Mouse (Mus musculus): Measurements from ENCODE around the gene Aldh6a1.
A peak's percentile ranks its signal among the peaks of the same experiment; 100 is the strongest.

Gene Aldh6a1

DNA sequence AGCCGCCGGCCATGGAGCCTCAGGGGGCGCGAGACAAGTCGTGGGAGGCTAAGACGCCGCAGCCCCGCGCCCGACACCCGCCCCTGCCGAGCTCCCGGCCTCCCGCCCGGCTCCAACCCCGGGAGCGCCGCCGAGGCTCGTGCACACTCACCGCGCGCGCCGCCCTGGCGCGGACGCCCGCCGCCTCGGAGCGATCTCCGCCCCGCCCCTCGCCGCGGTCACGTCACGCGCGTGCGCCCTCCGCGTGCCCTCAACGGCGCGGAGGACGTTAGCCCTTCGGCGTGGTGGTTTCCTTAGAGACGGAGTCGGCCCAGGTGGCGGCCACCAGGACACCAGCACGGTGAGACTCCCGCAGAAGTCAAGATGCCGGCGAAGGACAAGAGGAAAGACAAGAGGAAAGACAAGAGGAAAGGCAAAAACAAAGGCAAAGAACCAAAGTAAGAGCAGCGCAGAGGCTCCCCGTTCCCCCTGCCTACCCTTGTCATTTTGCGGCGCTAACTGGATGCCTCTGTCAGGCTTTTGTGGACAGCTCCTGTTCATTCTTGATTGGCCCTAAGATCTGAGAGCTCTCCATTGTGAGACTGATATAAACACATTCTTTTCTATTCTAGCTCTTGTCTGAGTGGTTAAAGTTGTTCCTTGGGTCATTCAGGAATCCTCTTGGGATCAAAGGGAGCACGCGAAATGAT is 41.8 kb downstream of the Aldh6a1 start, which contains the start of the genes Entpd5 and Bbof1:
Entpd5 (minus strand) TSS at position 211 of the 689 bp plus-strand sequence.
Bbof1 (plus strand) TSS at position 253 of the 689 bp plus-strand sequence.
- DNase-seq (ENCODE audit: low read depth) = peak; percentile 68

DNA sequence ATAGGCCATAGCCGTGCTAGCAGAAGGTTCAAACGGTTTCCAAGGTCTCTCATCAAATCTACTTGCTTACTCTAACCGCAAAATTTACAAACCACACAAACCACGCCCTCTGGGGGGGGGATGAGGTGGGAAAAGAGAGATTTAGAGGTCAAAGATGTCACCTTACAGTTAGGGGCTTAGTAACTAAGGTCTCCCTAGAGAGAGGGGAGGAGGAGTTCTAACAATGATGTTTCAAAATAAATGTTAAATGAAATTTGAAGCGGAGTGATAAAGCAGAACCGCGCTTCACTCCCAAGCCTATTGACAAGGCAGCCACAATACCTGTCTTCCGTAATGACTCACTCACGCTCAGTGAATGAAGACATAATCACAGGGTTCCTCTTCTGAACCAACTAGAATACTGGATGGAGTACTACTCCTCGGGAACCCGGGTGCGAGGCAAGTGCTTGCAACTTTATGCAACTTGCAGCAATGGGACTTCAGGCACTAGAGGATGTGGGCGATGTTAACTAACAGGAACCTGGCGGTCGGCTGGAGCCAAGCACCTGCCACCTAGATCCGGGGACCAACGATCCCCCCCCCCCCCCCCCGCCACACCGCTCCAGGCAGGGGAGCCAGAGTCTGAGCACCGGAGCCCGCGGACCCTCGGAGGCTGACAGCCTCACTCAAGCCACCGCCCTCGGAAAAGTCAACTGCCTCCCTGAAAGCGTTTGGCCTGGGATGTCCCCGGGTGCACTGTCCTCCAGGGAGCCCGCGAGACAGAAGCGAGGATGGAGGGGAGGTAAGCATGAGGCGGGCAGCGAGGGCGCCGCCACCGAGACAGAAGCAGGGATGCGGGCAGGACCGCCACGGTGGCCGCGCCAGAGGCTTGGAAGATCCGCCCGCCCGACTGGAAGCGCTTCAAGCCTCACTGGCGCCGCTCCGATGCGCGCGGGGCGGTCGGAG is 42.7 kb downstream of the Aldh6a1 start:
- DNase-seq (ENCODE audit: low read depth) = peak; percentile 60

DNA sequence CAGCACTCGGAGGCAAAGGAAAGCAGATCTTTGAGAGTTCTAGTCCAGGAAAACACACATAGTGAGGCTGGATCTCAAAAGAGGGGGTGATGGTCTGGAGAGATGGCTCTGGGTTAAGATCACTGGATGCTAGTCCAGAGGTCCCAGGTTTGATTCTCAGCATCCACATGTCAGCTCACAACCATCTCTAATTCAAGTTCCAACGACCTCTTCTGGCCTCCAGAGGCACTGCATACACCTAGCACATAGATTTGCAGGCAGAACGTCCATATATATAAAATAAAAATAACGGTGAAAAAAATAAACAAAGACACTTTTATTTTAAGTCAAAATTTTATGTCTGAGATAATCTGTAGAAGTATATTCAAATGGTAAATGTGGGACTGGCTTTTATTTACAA is 43.5 kb downstream of the Aldh6a1 start:
- DNase-seq (ENCODE audit: low read depth) = no peak

DNA sequence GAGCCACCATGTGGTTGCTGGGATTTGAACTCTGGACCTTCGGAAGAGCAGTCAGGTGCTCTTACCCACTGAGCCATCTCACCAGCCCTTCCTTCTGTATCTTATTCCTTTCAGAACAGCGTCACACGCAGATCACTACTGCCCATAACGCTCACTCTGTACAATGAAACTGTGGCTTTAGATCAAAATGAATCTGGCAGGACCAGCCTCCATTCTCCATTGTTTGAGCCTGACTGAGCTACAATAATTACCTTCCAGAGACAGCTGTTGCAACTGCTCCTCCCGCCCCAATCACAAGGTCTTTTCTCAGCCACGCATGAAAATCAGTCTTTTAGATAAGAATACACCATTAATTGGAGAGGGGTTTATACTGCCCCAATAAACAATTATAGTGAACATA is 46.3 kb downstream of the Aldh6a1 start:
- no peak for DNase-seq (ENCODE audit: low read depth)

DNA sequence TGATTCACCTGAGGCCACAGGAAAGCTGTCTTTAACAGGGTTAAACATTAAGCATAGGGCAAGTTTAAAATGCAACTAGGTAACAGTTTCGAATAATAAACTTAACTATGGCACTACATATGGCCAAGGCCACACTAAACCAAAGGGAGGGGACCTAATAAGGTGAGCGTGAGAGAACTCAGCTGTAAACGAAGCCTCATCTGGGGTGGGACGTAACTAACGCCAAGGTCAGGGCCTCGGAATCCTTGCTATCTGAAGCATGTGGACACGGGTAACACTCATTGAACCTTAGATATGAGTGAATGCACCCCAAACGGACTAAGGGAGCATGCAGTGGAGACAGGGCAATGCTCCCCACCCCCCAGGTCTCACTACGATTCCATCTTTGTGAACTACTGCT is 47.9 kb downstream of the Aldh6a1 start:
- no peak for DNase-seq (ENCODE audit: low read depth)

DNA sequence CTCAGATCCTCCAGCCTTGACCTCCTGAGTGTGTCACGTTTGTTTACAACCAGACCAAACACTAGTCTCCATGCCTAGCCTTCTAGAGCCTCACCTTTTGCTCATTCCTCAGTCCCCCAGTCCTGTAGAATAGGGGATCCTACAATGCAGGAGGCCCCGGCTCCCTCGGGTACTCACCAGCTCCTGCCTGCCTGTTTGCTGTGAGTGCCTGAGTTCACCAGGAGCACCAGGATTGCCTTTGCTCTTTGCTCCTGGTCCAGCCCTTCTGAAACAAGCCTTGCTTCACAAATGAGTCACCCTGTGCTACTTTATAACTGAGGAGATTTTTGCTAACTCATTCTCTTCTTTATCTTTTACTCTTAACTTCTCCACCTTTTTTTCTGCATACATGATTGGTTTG is 50.2 kb downstream of the Aldh6a1 start:
- DNase-seq (ENCODE audit: low read depth) = no peak

DNA sequence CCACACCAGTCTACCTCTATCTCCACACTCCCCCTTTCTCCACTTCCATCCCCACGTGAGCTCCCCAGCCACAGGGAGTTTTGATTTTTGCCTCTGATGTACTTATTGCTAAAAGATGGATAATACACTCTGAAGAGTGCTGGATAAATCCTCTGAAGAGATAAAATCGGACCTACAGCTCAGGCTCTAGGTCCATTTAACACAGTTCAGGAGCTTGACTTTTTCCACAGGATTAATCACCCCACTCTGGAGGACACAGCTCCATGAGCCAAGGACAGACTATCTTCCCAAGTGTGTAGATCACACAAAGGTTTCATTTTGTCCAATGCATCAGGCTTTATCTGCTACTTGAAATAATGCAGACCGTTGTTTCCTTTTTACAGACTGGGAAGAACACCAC is 50.7 kb downstream of the Aldh6a1 start:
- no peak for DNase-seq (ENCODE audit: low read depth)

DNA sequence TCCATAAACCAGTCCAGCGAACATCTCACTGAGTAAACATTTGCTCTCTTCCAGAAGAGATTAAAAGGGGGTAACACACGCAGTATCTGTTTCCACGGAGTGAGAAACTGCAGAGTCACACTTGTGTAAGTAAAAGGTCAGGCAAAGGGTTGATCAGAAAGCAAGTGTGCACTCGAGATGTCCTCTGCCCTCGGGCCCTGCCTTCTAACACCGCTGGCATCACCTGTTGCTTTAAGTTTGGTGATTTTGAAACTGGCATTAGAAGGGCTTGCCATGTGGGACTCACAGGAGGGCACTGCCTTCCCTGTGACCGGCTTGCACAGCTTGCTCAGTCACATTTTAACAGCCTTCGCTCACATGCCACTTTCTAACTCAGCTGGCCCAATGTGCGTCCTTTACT is 51.1 kb downstream of the Aldh6a1 start:
- no peak for DNase-seq (ENCODE audit: low read depth)

DNA sequence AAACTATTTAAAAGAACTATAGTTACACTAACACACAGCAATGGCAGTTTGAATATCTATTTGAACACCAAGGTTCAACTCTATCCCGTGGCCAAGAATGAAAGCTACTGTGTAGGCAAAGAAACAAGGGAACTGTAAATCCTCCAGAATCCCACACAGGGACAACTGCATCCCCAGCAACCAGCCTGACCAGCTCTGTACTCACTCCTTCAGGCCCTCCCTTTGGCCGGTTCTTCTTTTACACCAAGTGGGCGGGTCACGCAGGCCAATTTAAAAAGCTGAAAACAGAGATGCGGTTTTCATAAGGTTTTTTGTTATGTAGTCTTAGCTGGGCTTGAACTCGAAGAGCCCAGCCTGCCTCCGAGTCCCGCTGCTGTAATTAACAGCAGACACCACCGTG is 51.7 kb downstream of the Aldh6a1 start:
- no peak for DNase-seq (ENCODE audit: low read depth)

DNA sequence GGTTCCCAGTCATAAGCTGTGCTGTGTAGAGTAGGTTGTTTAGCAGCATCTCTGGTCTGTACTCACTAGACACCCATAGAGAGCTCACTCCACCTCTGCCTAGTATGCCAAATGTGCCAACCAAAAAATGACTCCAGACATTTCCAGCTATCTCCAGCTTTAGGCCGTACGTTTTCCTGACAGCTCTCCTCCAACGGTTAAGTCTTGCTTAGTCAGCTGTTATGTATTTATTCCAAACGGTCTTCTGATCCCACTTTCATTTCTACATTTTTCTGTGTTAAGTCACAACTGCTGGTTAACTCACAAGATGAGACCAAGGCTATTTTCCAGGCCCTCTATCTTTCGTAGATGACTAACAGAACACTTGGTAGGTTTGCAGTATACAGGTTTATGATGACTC is 52.2 kb downstream of the Aldh6a1 start:
- DNase-seq (ENCODE audit: low read depth) = no peak

DNA sequence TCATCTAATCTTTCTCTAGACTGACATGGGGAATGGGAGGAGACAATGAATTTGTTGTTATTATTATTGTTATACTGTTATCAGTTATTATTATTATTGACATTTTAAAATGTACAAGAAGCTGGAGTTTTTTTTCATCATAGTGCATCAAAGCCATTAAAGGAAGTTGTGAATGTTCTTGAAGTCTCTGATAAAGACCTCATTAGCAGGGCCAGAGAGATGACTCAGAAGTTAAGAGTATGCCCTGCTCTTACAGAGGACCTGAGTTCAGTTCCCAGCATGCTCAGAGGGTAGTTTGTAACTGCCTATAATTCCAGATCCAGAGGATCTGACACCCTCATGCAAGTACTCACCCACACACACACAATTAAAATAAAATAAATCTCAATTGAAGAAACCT is 53.1 kb downstream of the Aldh6a1 start:
- DNase-seq (ENCODE audit: low read depth) = no peak

DNA sequence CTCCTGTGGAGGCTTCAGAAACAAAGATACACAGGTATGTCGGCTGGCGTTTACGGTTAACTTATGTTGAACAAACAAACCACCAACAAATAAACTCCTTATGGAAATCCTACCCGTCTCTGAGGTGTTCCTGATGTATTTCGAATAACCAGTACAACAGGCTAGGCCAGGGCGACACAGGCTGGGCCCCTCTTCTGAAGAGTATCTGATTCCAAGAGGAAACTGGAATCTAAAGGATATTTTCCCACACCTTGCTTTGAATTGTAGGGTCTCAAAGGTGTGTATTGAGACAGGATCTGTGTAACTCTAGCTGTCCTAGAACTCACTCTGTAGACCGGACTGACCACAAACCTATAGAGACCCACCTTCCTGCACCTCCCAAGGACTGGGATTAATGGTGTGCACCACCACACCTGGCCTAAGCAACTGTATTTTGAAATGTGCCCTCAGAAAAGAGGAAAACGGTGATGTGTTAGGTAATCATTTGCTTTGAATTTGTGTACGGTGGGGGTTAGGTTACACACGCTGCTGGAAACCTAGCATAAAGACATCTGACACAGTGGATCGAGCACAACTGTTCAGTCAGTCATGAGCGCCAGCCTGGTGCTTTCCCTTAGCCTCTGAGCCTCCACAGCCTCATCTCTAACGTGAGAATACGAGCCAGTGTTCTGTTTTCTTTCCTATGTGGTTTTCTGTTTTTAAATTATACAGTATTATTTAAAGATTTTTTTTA is 53.7 kb downstream of the Aldh6a1 start:
- DNase-seq (ENCODE audit: low read depth) = no peak

DNA sequence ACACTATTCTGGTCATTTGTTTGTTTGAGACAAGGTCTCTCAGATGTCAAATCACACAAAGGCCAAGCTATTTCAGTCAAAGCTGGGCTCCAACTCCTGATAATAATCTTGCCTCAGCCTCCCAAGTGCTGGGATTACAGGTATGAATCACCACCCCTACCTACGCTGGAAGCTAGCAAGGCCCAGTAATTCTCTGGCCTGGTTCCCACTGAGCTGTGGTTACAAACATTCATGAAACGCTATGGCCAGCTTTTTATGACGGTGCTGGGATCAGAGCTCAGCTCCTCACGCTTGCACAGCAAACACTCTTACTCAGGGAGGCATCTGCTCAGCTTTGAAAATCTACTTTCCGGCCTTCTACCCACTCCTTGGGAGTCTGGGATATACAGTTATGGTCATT is 57.0 kb downstream of the Aldh6a1 start:
- no peak for DNase-seq (ENCODE audit: low read depth)

DNA sequence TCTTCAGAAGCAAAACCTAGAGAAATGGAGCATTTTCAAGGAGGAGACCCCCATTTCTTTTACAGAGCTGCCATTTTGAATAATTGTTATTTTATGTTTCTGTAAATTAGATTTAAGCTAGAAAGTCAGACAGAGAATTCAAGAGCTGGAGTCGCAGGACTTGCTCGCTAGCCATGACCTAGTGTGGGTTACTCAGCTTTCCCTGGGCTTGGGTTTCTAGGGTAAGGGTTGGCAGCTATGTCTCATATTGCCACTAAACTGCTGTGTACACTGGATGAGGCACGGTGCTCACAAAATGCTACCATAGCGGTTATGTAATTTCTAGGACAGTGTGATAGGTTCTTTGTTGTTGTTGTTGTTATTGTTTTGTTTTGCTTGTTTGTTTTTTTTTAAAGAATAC is 58.1 kb downstream of the Aldh6a1 start:
- DNase-seq (ENCODE audit: low read depth) = no peak

DNA sequence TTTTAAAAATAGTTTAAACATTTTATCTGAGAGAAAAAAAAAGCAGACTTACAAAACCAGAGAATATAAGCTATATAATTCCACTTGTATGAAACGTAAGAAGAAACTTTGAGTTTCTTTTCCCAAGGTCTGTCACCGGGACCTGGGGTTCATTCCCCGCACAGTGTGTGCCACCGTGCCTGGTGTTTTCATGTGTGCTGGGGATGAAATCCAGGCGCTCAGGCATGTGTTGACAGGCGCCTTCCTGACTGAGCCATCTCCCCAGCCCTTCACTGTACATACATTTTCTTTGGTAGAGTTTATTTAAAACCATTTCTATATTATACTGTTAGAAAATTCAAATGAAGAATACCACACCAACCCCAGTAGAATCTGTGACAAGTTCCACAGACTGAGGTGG is 60.5 kb downstream of the Aldh6a1 start:
- DNase-seq (ENCODE audit: low read depth) = no peak

DNA sequence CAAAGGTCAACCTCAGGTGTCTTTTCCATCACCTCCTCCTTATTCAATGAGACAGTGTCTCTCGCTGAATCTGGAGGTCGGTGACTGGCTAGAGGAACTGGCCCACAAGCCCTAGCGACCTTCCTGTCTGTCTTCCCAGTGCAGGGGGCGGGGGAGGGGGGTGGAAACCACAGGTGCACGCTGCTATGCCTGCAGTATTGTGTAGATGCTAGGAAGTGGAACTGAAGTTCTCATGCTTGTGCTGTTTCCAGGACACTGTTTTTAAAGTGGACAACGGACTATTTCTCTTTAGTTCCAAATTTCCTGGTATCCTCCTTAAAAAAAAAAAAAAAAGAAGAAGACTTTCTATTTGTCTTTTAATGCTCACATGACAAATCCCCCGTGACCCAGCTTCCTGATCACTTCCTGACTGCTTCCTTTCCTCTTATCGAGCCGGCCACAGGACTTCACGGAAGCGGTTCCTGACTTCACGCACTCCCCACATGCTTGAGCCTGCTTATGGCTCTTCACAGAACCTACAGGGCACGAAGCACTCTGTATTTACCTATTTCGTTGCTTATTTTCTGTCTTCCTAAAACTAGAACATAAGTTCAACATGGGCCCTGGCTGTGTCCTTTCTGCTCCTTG is 61.9 kb downstream of the Aldh6a1 start:
- no peak for DNase-seq (ENCODE audit: low read depth)

DNA sequence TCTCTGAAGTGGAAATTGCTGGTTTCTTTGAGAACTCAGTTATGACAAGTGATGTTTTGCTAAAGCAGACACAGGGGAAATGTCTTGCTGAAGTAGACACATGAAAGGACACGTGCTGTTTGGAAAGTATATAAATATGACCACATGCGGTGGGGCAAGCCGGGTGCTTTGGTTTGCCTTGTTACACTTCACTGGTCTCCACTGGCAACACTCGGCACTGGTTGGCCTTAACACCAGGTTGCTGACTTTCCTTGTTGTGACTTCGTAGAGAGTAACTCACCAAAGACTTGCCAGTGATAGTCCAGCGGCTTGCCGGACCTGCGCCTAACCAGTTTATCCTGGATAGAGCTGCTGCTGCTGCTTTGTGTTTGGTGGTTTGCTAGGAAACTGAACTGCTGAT is 62.7 kb downstream of the Aldh6a1 start:
- DNase-seq (ENCODE audit: low read depth) = no peak

DNA sequence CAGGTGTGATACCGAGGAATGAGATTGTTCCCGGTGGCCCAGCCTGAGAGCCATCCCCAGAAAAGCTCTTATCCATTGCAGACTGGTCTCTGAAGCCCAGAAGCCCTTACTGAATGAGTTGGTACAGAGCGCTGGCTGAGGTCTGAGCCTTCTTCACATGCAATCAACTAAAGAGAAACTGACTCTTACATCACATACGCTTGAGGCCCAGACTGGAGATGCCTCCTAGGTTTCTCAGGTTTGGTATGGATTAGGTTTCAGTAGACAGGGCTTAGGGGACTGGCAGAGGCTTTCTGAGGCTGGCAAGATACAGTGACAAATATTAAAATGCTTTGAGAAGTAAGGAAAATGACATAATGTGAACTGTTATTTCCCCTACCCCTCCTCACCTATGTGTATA is 65.4 kb downstream of the Aldh6a1 start:
- no peak for DNase-seq (ENCODE audit: low read depth)

DNA sequence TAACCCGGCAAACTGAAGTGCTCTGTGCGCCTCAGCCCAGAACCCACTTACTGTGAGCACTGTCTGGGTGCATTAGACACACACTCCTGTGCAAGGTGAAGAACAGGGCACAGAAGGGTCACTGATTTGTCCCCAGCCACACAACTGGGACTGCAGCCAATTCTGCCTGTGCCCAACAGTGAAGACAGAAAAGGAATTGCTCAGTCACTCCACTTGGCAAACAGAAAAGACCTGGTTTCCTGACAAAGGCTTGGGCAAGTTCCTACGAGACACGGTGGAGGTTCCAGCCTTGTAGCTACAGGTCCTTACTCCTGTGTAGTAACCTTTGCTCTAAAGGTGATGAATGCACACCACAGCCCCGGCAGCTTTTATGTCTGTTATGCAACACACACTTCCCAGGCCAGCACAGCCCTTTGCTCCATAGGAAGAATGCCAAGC is 66.1 kb downstream of the Aldh6a1 start:
- DNase-seq (ENCODE audit: low read depth) = no peak

DNA sequence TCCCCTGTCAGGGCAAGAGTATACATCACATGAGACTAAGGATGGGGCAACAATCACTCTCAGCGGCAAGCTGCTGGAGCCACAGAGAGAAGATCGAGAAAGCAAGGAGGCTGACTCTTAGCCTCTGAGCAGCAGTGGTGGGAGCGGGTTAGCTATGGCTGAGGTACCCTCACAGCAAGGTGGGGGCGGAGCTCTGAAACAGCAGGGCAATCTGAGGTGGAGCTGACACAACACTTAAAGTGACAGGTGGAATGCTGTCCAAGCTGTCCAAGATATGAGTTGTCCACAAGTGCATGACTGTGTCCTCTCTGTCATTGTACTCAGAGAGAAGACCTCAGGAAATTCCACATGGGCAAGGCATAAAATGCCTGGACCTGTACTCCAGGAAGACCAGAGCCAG is 68.4 kb downstream of the Aldh6a1 start:
- no peak for DNase-seq (ENCODE audit: low read depth)
